Mouse (Mus musculus) lung, postnatal 0 days (tissue): ENCODE data around the gene Pcsk4. TPM values are rescaled to one million over a fixed set of nuclear protein-coding genes. Genes with fewer than 3 reads are reported as not detected.
A peak's percentile ranks its signal among the peaks of the same experiment; 100 is the strongest.
"Not testable (repeated sequence)": the region's sequence is repeated elsewhere in the genome, so short reads cannot be mapped to it uniquely, and the experiment has no call there.

Experiments
- ATAC-seq: fragments of 200-750 bp; cut with Nextera tagmentation; 2 replicates; pipeline ENCODE4 v1.8.0; 2017; ENCODE audit warnings: moderate library complexity
- DNase-seq: peaks from one replicate; pipeline ENCODE4 v3.0.0-alpha.2; 2016; ENCODE audit warnings: low spot score
- H3K27ac ChIP-seq: fragments of 300-500 bp; sonication (generic); 2 replicates; pipeline ENCODE4 v1.5.1; 2014; ENCODE audit warnings: antibody characterized with exemption, mild to moderate bottlenecking, low read length, mixed read lengths
- H3K27me3 ChIP-seq: fragments of 300-500 bp; sonication (generic); replicated peaks from 2 replicates; pipeline ENCODE4 v1.6.1; 2014; ENCODE audit warnings: low read length, mixed read lengths; ENCODE audit not compliant: insufficient read depth
- H3K36me3 ChIP-seq: fragments of 300-500 bp; sonication (generic); 2 replicates; pipeline ENCODE4 v1.6.1; 2014; ENCODE audit warnings: low read length, mixed read lengths; ENCODE audit not compliant: insufficient read depth
- H3K4me1 ChIP-seq: fragments of 300-500 bp; sonication (generic); 2 replicates; pipeline ENCODE4 v1.6.1; 2014; ENCODE audit warnings: antibody characterized with exemption, low read depth, low read length, mixed read lengths; ENCODE audit not compliant: insufficient read depth
- H3K4me2 ChIP-seq: fragments of 300-500 bp; sonication (generic); replicated peaks from 2 replicates; pipeline ENCODE4 v1.6.1; 2014; ENCODE audit warnings: low read depth, mild to moderate bottlenecking, low read length, moderate library complexity, mixed read lengths
- H3K4me3 ChIP-seq: fragments of 300-500 bp; sonication (generic); 2 replicates; pipeline ENCODE4 v1.5.1; 2014; ENCODE audit warnings: low read depth, low read length
- H3K9ac ChIP-seq: fragments of 300-500 bp; sonication (generic); replicated peaks from 2 replicates; pipeline ENCODE4 v1.6.1; 2014; ENCODE audit warnings: low read depth, mild to moderate bottlenecking
- H3K9me3 ChIP-seq: fragments of 300-500 bp; sonication (generic); 2 replicates; pipeline ENCODE4 v1.6.1; 2016; ENCODE audit warnings: low read length, mixed read lengths
- CTCF ChIP-seq: IDR thresholded peaks from 2 replicates; pipeline ENCODE4 v1.5.1; 2016; ENCODE audit warnings: antibody characterized with exemption, mild to moderate bottlenecking
- EP300 ChIP-seq: IDR thresholded peaks from 2 replicates; pipeline ENCODE4 v1.6.1; 2016; ENCODE audit warnings: antibody characterized with exemption, mild to moderate bottlenecking, control low read depth
- WGBS: fragments of 180-500 bp; shearing (Covaris S2); extraction: QIAGEN DNeasy Blood & Tissue Kit; methylation state at CpG from one replicate; pipeline ENCODE4 v1.1.7; 2014; 5-methylcytosine and 5-hydroxymethylcytosine counted together
- polyA plus RNA-seq: library from polyadenylated mRNA; unstranded; fragments of >200 nt; fragmentation: Nextera tagmentation; extraction: Ambion mirVana; gene quantifications from 2 replicates; pipeline ENCODE4 v1.2.1, GENCODE M21; 2015

Pcsk4 gene
- polyA plus RNA-seq, 1 experiment from 2014 or later, result 3.4 TPM

GRCm38 (mm10) chr10:80351896-80352295 lies 22.6 kb upstream of the Pcsk4 start:
- WGBS, result 23% methylated on average over 11 of the region's 11 CpGs
- Histone ChIP-seq H3K9me3 (no peaks in the 10 kb centered on the region), H3K9ac (no peak overlapping the region), H3K36me3 (no peaks in the 10 kb centered on the region), H3K4me2 (no peak overlapping the region), H3K27ac (no peak overlapping the region), H3K4me3 (no peak overlapping the region), H3K27me3 (peaks cover 42% of the 10 kb centered on the region), H3K4me1 (peaks cover 6% of the 10 kb centered on the region; the same call in 1 of the 2 replicates)
- no peak for TF ChIP-seq EP300
- TF ChIP-seq CTCF, result no peak
- DNase-seq, result no peak
- no peak for ATAC-seq

DNA sequence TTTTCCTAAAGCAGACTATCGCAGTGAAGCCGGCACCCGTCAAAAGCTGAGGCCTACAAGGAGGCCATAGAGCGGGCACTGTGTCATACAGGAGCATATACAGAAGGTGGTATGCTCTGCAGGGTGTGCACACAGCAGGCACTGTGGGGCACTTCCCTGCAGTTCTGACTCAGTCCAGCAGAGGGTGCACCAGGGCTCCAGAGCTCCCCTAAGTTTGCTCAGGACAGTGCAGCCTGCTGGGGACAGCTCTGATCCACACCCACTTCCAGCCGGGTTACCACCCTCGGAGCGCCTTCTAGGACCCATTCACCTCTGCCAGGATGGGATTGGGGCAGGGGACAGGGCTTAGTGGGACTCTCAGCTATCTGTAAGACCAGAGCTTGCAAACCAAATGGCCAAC lies 21.0 kb upstream of the Pcsk4 start:
- ATAC-seq, result peak; percentile 82
- 4% methylated on average over 7 of the region's 7 CpGs for WGBS
- peaks cover 6% of the 10 kb centered on the region; the same call in 1 of the 2 replicates for H3K4me1 ChIP-seq
- no peak overlapping the region for H3K4me3 ChIP-seq
- peaks cover 26% of the 10 kb centered on the region for H3K27me3 ChIP-seq
- H3K9ac ChIP-seq, result no peak overlapping the region
- H3K9me3 ChIP-seq, result no peaks in the 10 kb centered on the region
- no peaks in the 10 kb centered on the region for H3K36me3 ChIP-seq
- no peak overlapping the region for H3K4me2 ChIP-seq
- peak; percentile 87 for DNase-seq
- TF ChIP-seq EP300 (no peak), CTCF (peak; percentile 97)
- no peak overlapping the region for H3K27ac ChIP-seq

DNA sequence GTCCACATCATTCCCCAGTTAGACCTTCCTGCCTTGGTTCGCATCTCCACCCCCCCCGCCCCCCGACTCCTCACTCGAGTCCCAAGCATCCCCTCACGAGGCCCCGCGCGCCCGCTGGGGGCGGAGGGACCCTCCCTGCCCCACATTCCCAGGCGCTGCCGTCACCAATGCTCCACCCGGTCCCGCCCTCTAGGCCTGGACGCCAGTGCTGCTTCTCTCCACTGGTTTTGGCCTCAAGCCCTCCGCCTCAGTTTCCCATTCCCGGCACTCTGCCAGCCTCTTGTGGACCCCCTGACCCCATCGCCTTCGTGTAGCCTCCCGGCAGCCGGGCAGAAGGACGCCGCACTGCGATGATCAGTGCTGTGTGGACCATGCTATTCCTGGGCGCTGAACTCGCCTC lies 19.7 kb upstream of the Pcsk4 start:
- Histone ChIP-seq H3K9ac (no peak overlapping the region), H3K4me3 (no peak overlapping the region; the same call in 1 of the 2 replicates), H3K9me3 (no peaks in the 10 kb centered on the region), H3K36me3 (no peaks in the 10 kb centered on the region), H3K27ac (no peak overlapping the region), H3K4me1 (peaks cover 14% of the 10 kb centered on the region; the same call in 1 of the 2 replicates), H3K4me2 (0 out of 2 replicates have a peak overlapping the region, but pooled peaks have one; percentile 63), H3K27me3 (peaks cover 18% of the 10 kb centered on the region)
- TF ChIP-seq EP300, result no peak
- TF ChIP-seq CTCF, result no peak
- DNase-seq, result peak; percentile 24
- no peak for ATAC-seq
- WGBS, result 14% methylated on average over 24 of the region's 26 CpGs

GRCm38 (mm10) chr10:80348244-80348781 lies 19.0 kb upstream of the Pcsk4 start, which contains the start of gene Adamtsl5:
Gene Adamtsl5 (minus strand): TSS chr10:80348412.
- peak; percentile 58 for ATAC-seq
- peaks cover 21% of the 10 kb centered on the region for H3K27me3 ChIP-seq
- 2% methylated on average over 34 of the region's 42 CpGs for WGBS

DNA sequence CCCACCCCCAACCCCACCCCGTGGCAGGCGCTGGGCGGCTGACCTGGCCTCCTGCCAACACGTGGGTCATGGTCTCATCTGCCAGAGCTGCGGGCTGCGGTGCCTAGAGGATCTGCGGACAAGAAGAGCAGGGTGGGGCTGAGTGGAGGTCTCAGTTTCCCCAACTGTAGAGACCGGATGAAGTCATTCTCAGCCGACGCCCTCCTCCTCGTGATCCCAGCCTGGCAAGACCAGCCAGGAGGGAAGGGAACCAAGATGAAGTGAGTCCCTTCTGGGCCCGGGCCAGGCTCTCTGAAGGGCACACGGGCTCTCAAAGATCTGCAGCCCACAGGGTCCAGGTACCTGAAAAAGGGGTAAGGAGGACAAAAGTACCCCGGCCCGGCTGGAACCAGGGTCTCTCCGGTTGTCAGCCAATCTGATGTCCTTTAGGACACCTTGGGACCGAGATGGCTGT lies 18.2 kb upstream of the Pcsk4 start:
- DNase-seq, result no peak
- H3K9me3 ChIP-seq, result no peaks in the 10 kb centered on the region
- H3K27ac ChIP-seq, result no peak overlapping the region
- H3K4me1 ChIP-seq, result peaks cover 14% of the 10 kb centered on the region; the same call in 1 of the 2 replicates
- peak overlapping the region; percentile 63 for H3K4me2 ChIP-seq
- no peaks in the 10 kb centered on the region for H3K36me3 ChIP-seq
- peak overlapping the region; percentile 38; the same call in 1 of the 2 replicates for H3K4me3 ChIP-seq
- peaks cover 21% of the 10 kb centered on the region for H3K27me3 ChIP-seq
- ATAC-seq, result no peak
- 0 out of 2 replicates have a peak overlapping the region, but pooled peaks have one; percentile 12 for H3K9ac ChIP-seq
- TF ChIP-seq EP300 (no peak), CTCF (no peak)
- WGBS, result 6% methylated on average over 17 of the region's 17 CpGs

More at GRCm38 (mm10) chr10:80348244-80348781, 19.0 kb upstream of the Pcsk4 start, which contains the start of gene Adamtsl5:
- TF ChIP-seq CTCF (peak; percentile 88), EP300 (no peak)
- no peak within 1 kb of the TSS for H3K27ac ChIP-seq
- peaks cover 14% of the 10 kb centered on the region; the same call in 1 of the 2 replicates for H3K4me1 ChIP-seq
- H3K9ac ChIP-seq, result 0 out of 2 replicates have a peak within 1 kb of the TSS, but pooled peaks have one; percentile 12
- DNase-seq, result peak; percentile 72
- H3K4me2 ChIP-seq, result peak within 1 kb of the TSS; percentile 63
- H3K4me3 ChIP-seq, result peak within 1 kb of the TSS; percentile 38
- no peaks in the 10 kb centered on the region for H3K9me3 ChIP-seq
- H3K36me3 ChIP-seq, result no peaks in the 10 kb centered on the region

DNA sequence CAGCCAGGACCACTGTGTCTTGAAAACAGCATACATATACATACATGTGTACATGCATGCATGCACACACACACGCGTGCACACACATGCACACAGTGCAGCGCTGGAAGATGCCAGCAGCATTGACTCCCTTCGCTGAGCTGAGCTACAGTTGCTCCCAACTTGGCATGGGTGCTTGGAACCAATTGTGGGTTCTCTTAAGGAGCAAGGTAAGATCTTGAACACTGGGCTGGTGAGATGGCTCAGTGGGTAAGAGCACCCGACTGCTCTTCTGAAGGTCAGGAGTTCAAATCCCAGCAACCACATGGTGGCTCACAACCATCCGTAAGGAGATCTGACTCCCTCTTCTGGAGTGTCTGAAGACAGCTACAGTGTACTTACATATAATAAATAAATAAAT lies 16.6 kb upstream of the Pcsk4 start:
- WGBS, result 79% methylated on average over 5 of the region's 6 CpGs
- H3K4me2 ChIP-seq, H3K9me3 ChIP-seq, H3K9ac ChIP-seq, H3K27ac ChIP-seq, DNase-seq, ATAC-seq, H3K36me3 ChIP-seq, H3K4me3 ChIP-seq: not testable (repeated sequence)
- H3K4me1 ChIP-seq, result peaks cover 14% of the 10 kb centered on the region; the same call in 1 of the 2 replicates
- peaks cover 33% of the 10 kb centered on the region for H3K27me3 ChIP-seq
